In genomic region chr17:46609721-46610514, GRCm38 (mm10) we compare ENCODE assay signal across 8 mouse cellular contexts. TPM values are rescaled to one million over a fixed set of nuclear protein-coding genes. Genes with fewer than 3 reads are reported as not detected.
DNase-seq lines count a peak whose midpoint lies in the region; ATAC-seq and TF ChIP-seq lines count a peak whose summit lies in the region.

No protein-coding gene starts in this region.

- peak overlapping the region; percentile 9; the same call in 1 of the 2 replicates for H3K4me3 ChIP-seq in heart, postnatal 0 days (ENCODE audit: low read depth, low read length)
- no peak overlapping the region for H3K4me3 ChIP-seq in liver, embryonic 15.5 days (replicated peaks)
- H3K4me3 ChIP-seq in layer of hippocampus, adult 2 months, result no peak overlapping the region

- no peaks in the 10 kb centered on the region for H3K27me3 ChIP-seq in heart, postnatal 0 days (ENCODE audit: control insufficient read depth, insufficient read depth, low read length)
- H3K27me3 ChIP-seq in liver, embryonic 15.5 days, result no peaks in the 10 kb centered on the region

- peak overlapping the region; percentile 69 for H3K27ac ChIP-seq in heart, postnatal 0 days (ENCODE audit: low read depth)
- H3K27ac ChIP-seq in liver, embryonic 15.5 days (replicated peaks), result no peak overlapping the region
- H3K27ac ChIP-seq in layer of hippocampus, adult 2 months, result no peak overlapping the region

- no peak for TF ChIP-seq CTCF in heart, postnatal 0 days (IDR thresholded peaks at IDR 0.05; ENCODE audit: low read depth)
- no peak for TF ChIP-seq CTCF in layer of hippocampus, adult 2 months (conservative IDR thresholded peaks at IDR 0.05)

- peaks cover 19% of the 10 kb centered on the region; the same call in 1 of the 2 replicates for H3K4me1 ChIP-seq in heart, postnatal 0 days (ENCODE audit: control insufficient read depth, insufficient read depth)
- H3K4me1 ChIP-seq in liver, embryonic 15.5 days (replicated peaks), result peaks cover 6% of the 10 kb centered on the region; the same call in 1 of the 2 replicates

- peak; percentile 42 for DNase-seq in urinary bladder, postnatal 25 days (ENCODE audit: low spot score)
- DNase-seq in urinary bladder, adult 2 months (ENCODE audit: low spot score), result no peak
- DNase-seq in heart, postnatal 0 days (ENCODE audit: low spot score), result no peak
- DNase-seq in right cerebral cortex, postnatal 4 days, result no peak
- no peak for DNase-seq in spleen, postnatal 14 days (ENCODE audit: low spot score in 2 of 2)
- no peak for DNase-seq in thymus, postnatal 14 days
- DNase-seq in layer of hippocampus, adult 2 months (ENCODE audit: low spot score in 2 of 2), result no peak

- no peak for TF ChIP-seq EP300 in heart, postnatal 0 days (IDR thresholded peaks at IDR 0.05; ENCODE audit: low read depth)

- no peak overlapping the region for H3K9ac ChIP-seq in heart, postnatal 0 days (replicated peaks; ENCODE audit: low read depth, low read length)
- H3K9ac ChIP-seq in liver, embryonic 15.5 days, result no peak overlapping the region

- H3K4me2 ChIP-seq in heart, postnatal 0 days (ENCODE audit: low read depth, low read length), result peak overlapping the region; percentile 50
- H3K4me2 ChIP-seq in liver, embryonic 15.5 days, result peak overlapping the region; percentile 35

- H3K9me3 ChIP-seq in heart, postnatal 0 days (replicated peaks; ENCODE audit: control insufficient read depth, low read length), result no peaks in the 10 kb centered on the region
- no peaks in the 10 kb centered on the region for H3K9me3 ChIP-seq in liver, embryonic 15.5 days (replicated peaks)

- peak; percentile 71 for ATAC-seq in heart, postnatal 0 days (ENCODE audit: insufficient read depth, low read depth)
- ATAC-seq in liver, embryonic 15.5 days (ENCODE audit: insufficient read depth), result no peak

- H3K36me3 ChIP-seq in heart, postnatal 0 days (replicated peaks; ENCODE audit: control insufficient read depth, insufficient read depth, low read length), result no peaks in the 10 kb centered on the region
- H3K36me3 ChIP-seq in liver, embryonic 15.5 days (replicated peaks), result no peaks in the 10 kb centered on the region

- 50% methylated on average over 15 of the region's 15 CpGs for WGBS in heart, postnatal 0 days
- WGBS in liver, embryonic 15.5 days (ENCODE audit: insufficient replicate concordance), result 23% methylated on average over 15 of the region's 15 CpGs

RNA-seq across cellular contexts. Expression of gene Ptk7, which starts 19.4 kb away (rescaled TPM):
- polyA plus RNA-seq in urinary bladder, adult 2 months (2012; rRNA removed), result 14.9 and 21.1 TPM in 2 replicates
- total RNA-seq in heart, postnatal 0 days (2014; rRNA removed; ENCODE audit: low replicate concordance), result 57.9 and 70.4 TPM in 2 replicates
- 16.9 and 17.2 TPM in 2 replicates for polyA plus RNA-seq in heart, postnatal 0 days (2015; fragmentation: Nextera tagmentation; extraction: Ambion mirVana)
- polyA plus RNA-seq in liver, embryonic 15.5 days (2015; fragmentation: Nextera tagmentation; extraction: Ambion mirVana), result 7.8 and 9.1 TPM in 2 replicates
- 1 to 10 TPM; 8.5 to 8.8 TPM for total RNA-seq in layer of hippocampus, adult 2 months (2021)

RNA-seq across cellular contexts. Expression of gene Klc4, which starts 35.9 kb away (rescaled TPM):
- polyA plus RNA-seq in urinary bladder, adult 2 months (2012; rRNA removed), result 16.5 and 21.6 TPM in 2 replicates
- total RNA-seq in heart, postnatal 0 days (2014; rRNA removed; ENCODE audit: low replicate concordance), result 26.2 and 29.0 TPM in 2 replicates
- 25.1 and 28.8 TPM in 2 replicates for polyA plus RNA-seq in heart, postnatal 0 days (2015; fragmentation: Nextera tagmentation; extraction: Ambion mirVana)
- 9.3 and 10.3 TPM in 2 replicates for polyA plus RNA-seq in liver, embryonic 15.5 days (2015; fragmentation: Nextera tagmentation; extraction: Ambion mirVana)
- total RNA-seq in layer of hippocampus, adult 2 months (2021), result 10 to 100 TPM; 19.0 to 20.1 TPM

RNA-seq across cellular contexts. Expression of gene Mrpl2, which starts 36.1 kb away (rescaled TPM):
- 49.8 and 54.6 TPM in 2 replicates for polyA plus RNA-seq in urinary bladder, adult 2 months (2012; rRNA removed)
- 96.7 and 116 TPM in 2 replicates for total RNA-seq in heart, postnatal 0 days (2014; rRNA removed; ENCODE audit: low replicate concordance)
- polyA plus RNA-seq in heart, postnatal 0 days (2015; fragmentation: Nextera tagmentation; extraction: Ambion mirVana), result 152 and 158 TPM in 2 replicates
- 67.9 and 69.4 TPM in 2 replicates for polyA plus RNA-seq in liver, embryonic 15.5 days (2015; fragmentation: Nextera tagmentation; extraction: Ambion mirVana)
- 10 to 100 TPM; 52.2 to 53.5 TPM for total RNA-seq in layer of hippocampus, adult 2 months (2021)

RNA-seq across cellular contexts. Expression of gene Cul7, which starts 40.2 kb away (rescaled TPM):
- 23.5 and 29.9 TPM in 2 replicates for polyA plus RNA-seq in urinary bladder, adult 2 months (2012; rRNA removed)
- 92.7 and 95.5 TPM in 2 replicates for total RNA-seq in heart, postnatal 0 days (2014; rRNA removed; ENCODE audit: low replicate concordance)
- polyA plus RNA-seq in heart, postnatal 0 days (2015; fragmentation: Nextera tagmentation; extraction: Ambion mirVana), result 18.6 and 20.6 TPM in 2 replicates
- polyA plus RNA-seq in liver, embryonic 15.5 days (2015; fragmentation: Nextera tagmentation; extraction: Ambion mirVana), result 9.7 and 11.5 TPM in 2 replicates
- total RNA-seq in layer of hippocampus, adult 2 months (2021), result 10 to 100 TPM; 19.1 to 20.4 TPM

RNA-seq across cellular contexts. Expression of gene Srf, which starts 53.9 kb away (rescaled TPM):
- 122 and 145 TPM in 2 replicates for polyA plus RNA-seq in urinary bladder, adult 2 months (2012; rRNA removed)
- total RNA-seq in heart, postnatal 0 days (2014; rRNA removed; ENCODE audit: low replicate concordance), result 192 and 271 TPM in 2 replicates
- polyA plus RNA-seq in heart, postnatal 0 days (2015; fragmentation: Nextera tagmentation; extraction: Ambion mirVana), result 6.4 and 8.8 TPM in 2 replicates
- 2.2 and 3.1 TPM in 2 replicates for polyA plus RNA-seq in liver, embryonic 15.5 days (2015; fragmentation: Nextera tagmentation; extraction: Ambion mirVana)
- total RNA-seq in layer of hippocampus, adult 2 months (2021), result 10 to 100 TPM; 75.7 to 90.9 TPM
